Mouse (Mus musculus) heart, adult 2 months (tissue): ENCODE results near the gene Hipk3.
A peak's percentile ranks its signal among the peaks of the same experiment; 100 is the strongest.

ENCODE experiments used
- CTCF ChIP-seq: fragments of 200-600 bp; IDR thresholded peaks from 2 replicates; pipeline ENCODE4 v1.8.1; 2022; ENCODE audit warnings: antibody characterized with exemption, mild to moderate bottlenecking, moderate library complexity
- EP300 ChIP-seq: fragments of 200-500 bp; IDR thresholded peaks from 2 replicates; pipeline ENCODE4 v1.6.1; 2011; ENCODE audit warnings: low read depth, low read length, control low read depth; ENCODE audit not compliant: insufficient read depth
- POLR2A ChIP-seq: fragments of 200-500 bp; IDR thresholded peaks from 2 replicates; pipeline ENCODE4 v1.6.1; 2011; ENCODE audit warnings: mild to moderate bottlenecking, low read depth, low read length, control low read depth; ENCODE audit not compliant: insufficient read depth

DNA sequence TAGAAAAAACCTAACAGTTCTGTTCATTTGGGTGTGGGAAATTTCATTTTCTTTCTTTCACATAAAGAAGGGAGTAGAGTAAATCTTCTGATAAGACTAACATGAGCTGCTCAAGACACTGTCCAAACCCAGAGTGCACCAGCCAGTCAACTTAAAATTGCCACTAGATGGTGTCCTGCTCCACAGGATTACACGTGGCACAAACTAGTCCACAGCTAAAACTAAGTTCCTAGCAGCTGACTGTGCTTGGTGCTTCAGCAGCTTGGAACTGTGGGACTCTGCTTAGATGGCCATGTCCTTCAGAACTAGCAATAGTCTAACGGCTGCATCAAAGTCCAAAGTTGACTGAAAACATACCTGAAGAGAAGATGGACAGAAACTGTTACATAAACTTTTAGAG is 49.5 kb downstream of the Hipk3 start:
- TF ChIP-seq POLR2A (no peak), CTCF (peak; percentile 88), EP300 (peak; percentile 90)
